Mouse (Mus musculus): ENCODE data around the gene Otud3.

DNA sequence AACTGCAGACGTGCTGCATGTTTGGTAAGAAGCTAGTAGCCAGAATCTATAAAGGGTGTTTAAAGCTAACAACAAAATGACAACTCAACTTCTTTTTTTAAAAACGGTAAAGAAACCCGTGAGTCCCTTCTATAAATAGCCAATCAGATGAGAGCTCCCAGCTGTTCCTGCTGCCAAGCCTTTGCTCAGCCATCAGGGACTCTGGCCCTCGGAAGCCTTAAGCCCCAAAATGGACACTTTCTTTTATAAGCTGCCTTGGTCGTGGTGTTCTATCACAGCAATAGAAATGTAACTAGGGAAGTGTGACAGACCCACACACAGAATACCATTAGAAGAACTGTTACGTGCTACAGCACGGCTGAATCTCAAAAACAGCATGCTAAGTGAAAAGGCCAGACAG, 14.4 kb downstream of the Otud3 start:
- TF ChIP-seq POLR2A (IDR thresholded peaks at IDR 0.05; ENCODE audit: low read depth, low read length) (no peak), CTCF (IDR thresholded peaks at IDR 0.05; ENCODE audit: extremely low read depth, insufficient read depth, insufficient read length, insufficient replicate concordance) (no peak)
